Mouse (Mus musculus) left cerebral cortex, adult 9 months (tissue): ENCODE results near the gene Wdr43.

ENCODE experiments used
- DNase-seq, 2 experiments: peaks; one replicate each; pipeline ENCODE4 v3.0.0; 2022; ENCODE audit warnings: low spot score in 2 of 2

Gene Wdr43

GRCm38 (mm10) chr17:71705550-71706480 is 90.1 kb downstream of the Wdr43 start:
- DNase-seq: no peak

- DNase-seq: no peak
These were observed 92.0 kb downstream of the Wdr43 start for GRCm38 (mm10) chr17:71707715-71708114.
